Mouse (Mus musculus): Measurements from ENCODE around the gene Sec61g. TPM values are rescaled to one million over a fixed set of nuclear protein-coding genes. Genes with fewer than 3 reads are reported as not detected.

The Sec61g gene
- polyA plus RNA-seq, 1 experiment: 22.4 TPM

DNA sequence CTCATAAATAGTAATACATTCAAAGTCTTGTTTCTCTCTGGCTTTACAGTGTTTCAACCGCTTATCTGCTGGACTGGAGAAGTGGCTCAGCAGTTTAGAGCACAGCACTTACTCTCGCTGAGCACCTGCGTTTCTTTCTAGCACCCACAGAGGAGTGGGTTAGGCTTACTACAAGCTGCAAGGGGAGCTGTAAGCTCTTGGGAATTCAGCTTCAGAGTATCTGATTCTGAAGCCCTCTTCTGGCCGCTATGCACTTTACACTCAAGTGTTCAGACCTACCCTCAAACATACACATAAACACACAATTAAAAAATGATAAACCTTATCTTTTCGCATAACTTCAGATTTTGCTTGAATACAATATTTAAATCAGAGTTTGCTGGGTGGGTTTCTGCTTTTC, 24.6 kb upstream of the Sec61g start:
- Histone ChIP-seq H3K79me2 (ENCODE audit: control insufficient read depth, insufficient read depth) (no peaks in the 10 kb centered on the region), H3K4me2 (ENCODE audit: low read depth) (no peak overlapping the region), H3K36me3 (ENCODE audit: control insufficient read depth, insufficient read depth) (no peaks in the 10 kb centered on the region), H3ac (ENCODE audit: control insufficient read depth, insufficient read length) (no peak overlapping the region), H3K27me3 (ENCODE audit: control insufficient read depth, insufficient read depth, insufficient read length) (no peaks in the 10 kb centered on the region), H3K4me3 (no peak overlapping the region)
- TF ChIP-seq MYOG (IDR thresholded peaks at IDR 0.05; ENCODE audit: control insufficient read depth in 1 of 3, insufficient read depth in 1 of 3, insufficient read length in 2 of 3, low read depth in 2 of 3): no peak

DNA sequence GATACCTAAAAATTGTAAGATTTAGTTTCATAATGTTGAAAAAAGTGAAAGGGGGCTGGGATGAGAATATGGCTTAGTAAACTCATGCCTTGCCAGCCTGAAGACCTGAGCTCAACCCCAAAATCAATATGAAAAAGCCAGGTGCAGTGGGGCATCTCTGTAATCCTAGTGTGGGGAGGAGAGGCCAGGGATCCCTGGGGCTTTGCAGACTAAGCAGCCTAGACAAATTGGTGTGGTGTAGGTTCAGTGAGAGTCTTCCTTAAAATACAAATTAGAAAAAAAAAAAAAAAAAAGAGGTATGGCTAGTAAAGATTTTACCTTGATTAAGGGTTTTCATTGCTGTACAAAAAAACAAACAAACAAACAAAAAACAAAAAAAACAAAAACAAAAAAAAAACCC, 20.6 kb upstream of the Sec61g start:
- Histone ChIP-seq H3K4me3 (no peak overlapping the region), H3K27me3 (ENCODE audit: control insufficient read depth, insufficient read depth, insufficient read length) (no peaks in the 10 kb centered on the region), H3K4me2 (ENCODE audit: low read depth) (no peak overlapping the region), H3ac (ENCODE audit: control insufficient read depth, insufficient read length) (no peak overlapping the region), H3K79me2 (ENCODE audit: control insufficient read depth, insufficient read depth) (no peaks in the 10 kb centered on the region), H3K36me3 (ENCODE audit: control insufficient read depth, insufficient read depth) (no peaks in the 10 kb centered on the region)
- no peak for TF ChIP-seq E2F4 (IDR thresholded peaks at IDR 0.05; ENCODE audit: insufficient read depth)
- TF ChIP-seq TCF3 (IDR thresholded peaks at IDR 0.05; ENCODE audit: insufficient read length, low read depth): no peak
- no peak for TF ChIP-seq SRF (IDR thresholded peaks at IDR 0.05; ENCODE audit: control insufficient read depth, insufficient read length, low read depth)
- no peak for TF ChIP-seq MAX (IDR thresholded peaks at IDR 0.05; ENCODE audit: low read depth)
- TF ChIP-seq MYOD1 (IDR thresholded peaks at IDR 0.05; ENCODE audit: control insufficient read depth in 1 of 3, insufficient read length in 2 of 3, low read depth in 2 of 3): no peak
- TF ChIP-seq REST (IDR thresholded peaks at IDR 0.05; ENCODE audit: insufficient read depth, insufficient read length): no peak
- no peak for TF ChIP-seq POLR2AphosphoS2 (IDR thresholded peaks at IDR 0.05; ENCODE audit: insufficient read length, low read depth)
- no peak for TF ChIP-seq USF1 (IDR thresholded peaks at IDR 0.05; ENCODE audit: low read depth)
- no peak for TF ChIP-seq TCF12 (IDR thresholded peaks at IDR 0.05; ENCODE audit: insufficient read depth, poor library complexity, severe bottlenecking)
- no peak for TF ChIP-seq CEBPB (IDR thresholded peaks at IDR 0.05; ENCODE audit: insufficient read depth, poor library complexity, severe bottlenecking)
- no peak for TF ChIP-seq POLR2A (IDR thresholded peaks at IDR 0.05; ENCODE audit: insufficient read length, low read depth)
- TF ChIP-seq MYOG (IDR thresholded peaks at IDR 0.05; ENCODE audit: control insufficient read depth in 1 of 3, insufficient read depth in 1 of 3, insufficient read length in 2 of 3, low read depth in 2 of 3): no peak

DNA sequence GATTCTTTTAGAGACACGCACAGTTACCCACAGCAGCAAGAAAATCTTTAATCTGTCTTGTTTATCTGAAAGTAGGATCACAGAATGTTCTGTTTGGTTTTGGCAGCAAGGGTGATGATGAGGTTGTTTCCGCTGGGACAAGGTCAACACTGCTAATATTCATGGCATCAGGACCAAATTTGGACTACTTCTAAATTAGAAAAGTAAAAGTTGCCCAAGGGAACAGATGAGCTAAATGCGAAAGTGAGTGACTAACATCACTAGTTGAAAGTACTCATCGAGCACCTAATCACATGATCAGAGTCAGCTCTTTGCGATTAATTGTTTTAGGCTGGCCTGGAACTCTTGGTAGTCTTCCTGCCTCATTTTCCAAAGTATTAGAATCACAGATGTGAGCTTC, 20.1 kb upstream of the Sec61g start:
- Histone ChIP-seq H3K4me3 (no peak overlapping the region), H3K4me2 (ENCODE audit: low read depth) (no peak overlapping the region), H3K36me3 (ENCODE audit: control insufficient read depth, insufficient read depth) (no peaks in the 10 kb centered on the region), H3K79me2 (ENCODE audit: control insufficient read depth, insufficient read depth) (no peaks in the 10 kb centered on the region), H3ac (ENCODE audit: control insufficient read depth, insufficient read length) (no peak overlapping the region), H3K27me3 (ENCODE audit: control insufficient read depth, insufficient read depth, insufficient read length) (no peaks in the 10 kb centered on the region)
- no peak for TF ChIP-seq CEBPB (IDR thresholded peaks at IDR 0.05; ENCODE audit: insufficient read depth, poor library complexity, severe bottlenecking)
- no peak for TF ChIP-seq REST (IDR thresholded peaks at IDR 0.05; ENCODE audit: insufficient read depth, insufficient read length)
- no peak for TF ChIP-seq POLR2A (IDR thresholded peaks at IDR 0.05; ENCODE audit: insufficient read length, low read depth)
- TF ChIP-seq TCF3 (IDR thresholded peaks at IDR 0.05; ENCODE audit: insufficient read length, low read depth): no peak
- no peak for TF ChIP-seq SRF (IDR thresholded peaks at IDR 0.05; ENCODE audit: control insufficient read depth, insufficient read length, low read depth)
- TF ChIP-seq USF1 (IDR thresholded peaks at IDR 0.05; ENCODE audit: low read depth): no peak
- no peak for TF ChIP-seq MAX (IDR thresholded peaks at IDR 0.05; ENCODE audit: low read depth)

DNA sequence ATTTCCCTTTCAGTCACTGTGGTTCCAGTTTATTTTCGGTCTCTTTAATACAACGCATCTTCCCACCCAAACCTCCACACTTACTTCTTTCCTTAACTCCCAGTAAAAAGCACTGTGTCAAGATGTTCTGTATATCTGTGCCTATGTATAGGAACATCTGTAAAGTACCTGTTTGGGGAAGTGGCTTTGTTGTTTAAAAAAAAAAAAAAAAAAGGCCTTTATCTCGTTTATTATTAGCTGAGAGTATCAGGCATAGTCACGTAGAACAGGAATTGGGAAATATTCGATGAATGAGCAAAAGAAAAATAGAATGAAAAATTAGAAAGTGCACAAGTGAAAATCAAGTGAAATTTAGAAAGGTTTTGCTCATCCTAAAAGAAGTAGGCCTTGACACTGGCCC, 19.5 kb upstream of the Sec61g start:
- no peaks in the 10 kb centered on the region for H3K79me2 ChIP-seq (ENCODE audit: control insufficient read depth, insufficient read depth)
- no peak overlapping the region for H3K4me2 ChIP-seq (ENCODE audit: low read depth)
- no peak overlapping the region for H3K4me3 ChIP-seq
- no peak overlapping the region for H3ac ChIP-seq (ENCODE audit: control insufficient read depth, insufficient read length)
- no peaks in the 10 kb centered on the region for H3K27me3 ChIP-seq (ENCODE audit: control insufficient read depth, insufficient read depth, insufficient read length)
- TF ChIP-seq MYOD1 (IDR thresholded peaks at IDR 0.05; ENCODE audit: control insufficient read depth in 1 of 3, insufficient read length in 2 of 3, low read depth in 2 of 3): no peak
- no peak for TF ChIP-seq SRF (IDR thresholded peaks at IDR 0.05; ENCODE audit: control insufficient read depth, insufficient read length, low read depth)
- TF ChIP-seq POLR2A (IDR thresholded peaks at IDR 0.05; ENCODE audit: insufficient read length, low read depth): no peak
- TF ChIP-seq MAX (IDR thresholded peaks at IDR 0.05; ENCODE audit: low read depth): no peak
- TF ChIP-seq USF1 (IDR thresholded peaks at IDR 0.05; ENCODE audit: low read depth): no peak
- TF ChIP-seq POLR2AphosphoS2 (IDR thresholded peaks at IDR 0.05; ENCODE audit: insufficient read length, low read depth): no peak
- TF ChIP-seq CEBPB (IDR thresholded peaks at IDR 0.05; ENCODE audit: insufficient read depth, poor library complexity, severe bottlenecking): no peak
- no peak for TF ChIP-seq TCF12 (IDR thresholded peaks at IDR 0.05; ENCODE audit: insufficient read depth, poor library complexity, severe bottlenecking)
- TF ChIP-seq MYOG (IDR thresholded peaks at IDR 0.05; ENCODE audit: control insufficient read depth in 1 of 3, insufficient read depth in 1 of 3, insufficient read length in 2 of 3, low read depth in 2 of 3): no peak
- TF ChIP-seq REST (IDR thresholded peaks at IDR 0.05; ENCODE audit: insufficient read depth, insufficient read length): no peak
- no peak for TF ChIP-seq E2F4 (IDR thresholded peaks at IDR 0.05; ENCODE audit: insufficient read depth)
- no peak for TF ChIP-seq TCF3 (IDR thresholded peaks at IDR 0.05; ENCODE audit: insufficient read length, low read depth)
- no peaks in the 10 kb centered on the region for H3K36me3 ChIP-seq (ENCODE audit: control insufficient read depth, insufficient read depth)

DNA sequence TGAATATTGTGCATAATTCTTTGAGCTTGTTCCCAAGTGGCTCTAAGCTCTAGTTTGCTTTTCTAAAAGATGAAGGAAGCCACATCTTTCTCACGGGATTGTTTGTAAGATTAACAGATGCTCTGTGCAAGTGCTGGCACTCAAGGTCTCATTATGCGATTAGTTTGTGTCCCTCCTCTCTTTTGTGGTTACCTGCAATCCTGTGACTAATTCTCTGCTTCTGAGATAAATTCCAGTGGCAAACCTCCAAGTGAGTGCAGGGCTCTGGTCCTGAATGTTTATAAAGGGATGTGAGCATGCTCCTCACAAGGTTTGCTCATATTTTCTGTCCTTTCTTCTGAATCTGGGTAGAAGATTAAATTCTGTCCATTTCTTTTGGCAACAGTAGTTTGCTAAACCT, 18.2 kb upstream of the Sec61g start:
- no peak overlapping the region for H3K4me3 ChIP-seq
- H3K36me3 ChIP-seq (ENCODE audit: control insufficient read depth, insufficient read depth): no peaks in the 10 kb centered on the region
- H3K79me2 ChIP-seq (ENCODE audit: control insufficient read depth, insufficient read depth): no peaks in the 10 kb centered on the region
- TF ChIP-seq TCF3 (IDR thresholded peaks at IDR 0.05; ENCODE audit: insufficient read length, low read depth) (no peak), CEBPB (IDR thresholded peaks at IDR 0.05; ENCODE audit: insufficient read depth, poor library complexity, severe bottlenecking) (no peak), MYOD1 (IDR thresholded peaks at IDR 0.05; ENCODE audit: control insufficient read depth in 1 of 3, insufficient read length in 2 of 3, low read depth in 2 of 3) (no peak), REST (IDR thresholded peaks at IDR 0.05; ENCODE audit: insufficient read depth, insufficient read length) (no peak), POLR2AphosphoS2 (IDR thresholded peaks at IDR 0.05; ENCODE audit: insufficient read length, low read depth) (no peak), POLR2A (IDR thresholded peaks at IDR 0.05; ENCODE audit: insufficient read length, low read depth) (no peak), USF1 (IDR thresholded peaks at IDR 0.05; ENCODE audit: low read depth) (no peak), TCF12 (IDR thresholded peaks at IDR 0.05; ENCODE audit: insufficient read depth, poor library complexity, severe bottlenecking) (no peak), E2F4 (IDR thresholded peaks at IDR 0.05; ENCODE audit: insufficient read depth) (no peak), MYOG (IDR thresholded peaks at IDR 0.05; ENCODE audit: control insufficient read depth in 1 of 3, insufficient read depth in 1 of 3, insufficient read length in 2 of 3, low read depth in 2 of 3) (no peak), SRF (IDR thresholded peaks at IDR 0.05; ENCODE audit: control insufficient read depth, insufficient read length, low read depth) (no peak), MAX (IDR thresholded peaks at IDR 0.05; ENCODE audit: low read depth) (no peak)
- H3ac ChIP-seq (ENCODE audit: control insufficient read depth, insufficient read length): no peak overlapping the region
- H3K27me3 ChIP-seq (ENCODE audit: control insufficient read depth, insufficient read depth, insufficient read length): no peaks in the 10 kb centered on the region
- peak overlapping the region; percentile 19 for H3K4me2 ChIP-seq (ENCODE audit: low read depth)

All from myocyte (in vitro differentiated cells).